Mouse (Mus musculus): ENCODE measurements around the gene Enpp5.
A peak's percentile ranks its signal among the peaks of the same experiment; 100 is the strongest.

Enpp5 gene

DNA sequence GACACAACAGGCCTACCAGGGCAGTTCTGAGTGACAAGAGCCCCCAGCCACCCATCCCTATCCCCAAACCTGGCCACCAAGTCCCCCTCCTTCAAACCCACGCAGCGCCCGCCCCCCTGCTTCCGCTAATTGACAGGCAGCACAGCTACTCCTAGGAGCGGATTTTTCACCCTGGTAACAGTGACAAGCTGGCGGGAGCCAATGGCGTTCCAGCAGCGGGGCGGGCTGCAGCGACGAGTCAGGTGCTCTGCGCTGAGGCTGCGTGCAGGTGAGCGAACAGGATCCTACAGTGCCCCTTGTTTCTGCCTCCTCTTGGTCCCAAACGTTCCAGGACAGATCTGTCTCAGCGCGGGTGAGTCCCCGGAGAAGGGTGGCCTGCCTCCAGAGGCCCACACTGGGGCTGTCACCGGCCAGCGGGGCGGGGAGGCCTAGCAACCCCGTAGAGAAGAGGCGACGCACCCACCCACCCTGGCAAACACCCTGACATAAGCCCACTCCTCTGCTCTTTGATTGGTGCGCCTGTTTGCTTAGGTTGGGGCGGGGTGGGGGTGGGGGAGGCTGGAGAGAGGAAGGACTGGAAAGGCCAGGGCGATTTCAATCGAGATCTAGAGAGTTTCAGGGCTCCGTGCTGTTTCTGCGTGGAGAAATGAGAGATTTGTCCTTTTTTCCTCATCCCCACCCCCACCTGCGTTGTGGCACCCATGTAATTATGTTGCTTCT is at the start of gene Enpp5:
Enpp5 (plus strand) TSS at position 183 of the 720 bp plus-strand sequence.
- DNase-seq = peak; percentile 88

DNA sequence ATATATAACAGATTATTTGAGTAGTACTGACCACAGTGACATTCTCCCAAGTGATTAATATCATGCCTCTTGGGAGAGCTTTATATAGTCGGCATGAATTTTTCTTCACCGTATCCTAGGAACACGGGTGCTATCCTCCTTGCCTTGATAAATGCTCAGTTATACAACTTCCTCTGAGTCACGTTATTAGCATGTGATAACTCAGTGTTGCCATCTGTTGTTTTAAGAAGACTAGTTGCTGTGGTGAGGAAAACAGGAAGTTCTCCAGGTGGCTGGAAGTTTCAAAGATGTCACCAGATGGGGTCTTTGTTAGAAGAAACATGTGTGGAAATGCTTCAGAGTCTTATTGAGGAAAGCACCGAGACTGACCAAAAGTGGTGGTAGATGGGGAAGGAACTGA is 49.0 kb upstream of the Enpp5 start:
- no peak for DNase-seq

DNA sequence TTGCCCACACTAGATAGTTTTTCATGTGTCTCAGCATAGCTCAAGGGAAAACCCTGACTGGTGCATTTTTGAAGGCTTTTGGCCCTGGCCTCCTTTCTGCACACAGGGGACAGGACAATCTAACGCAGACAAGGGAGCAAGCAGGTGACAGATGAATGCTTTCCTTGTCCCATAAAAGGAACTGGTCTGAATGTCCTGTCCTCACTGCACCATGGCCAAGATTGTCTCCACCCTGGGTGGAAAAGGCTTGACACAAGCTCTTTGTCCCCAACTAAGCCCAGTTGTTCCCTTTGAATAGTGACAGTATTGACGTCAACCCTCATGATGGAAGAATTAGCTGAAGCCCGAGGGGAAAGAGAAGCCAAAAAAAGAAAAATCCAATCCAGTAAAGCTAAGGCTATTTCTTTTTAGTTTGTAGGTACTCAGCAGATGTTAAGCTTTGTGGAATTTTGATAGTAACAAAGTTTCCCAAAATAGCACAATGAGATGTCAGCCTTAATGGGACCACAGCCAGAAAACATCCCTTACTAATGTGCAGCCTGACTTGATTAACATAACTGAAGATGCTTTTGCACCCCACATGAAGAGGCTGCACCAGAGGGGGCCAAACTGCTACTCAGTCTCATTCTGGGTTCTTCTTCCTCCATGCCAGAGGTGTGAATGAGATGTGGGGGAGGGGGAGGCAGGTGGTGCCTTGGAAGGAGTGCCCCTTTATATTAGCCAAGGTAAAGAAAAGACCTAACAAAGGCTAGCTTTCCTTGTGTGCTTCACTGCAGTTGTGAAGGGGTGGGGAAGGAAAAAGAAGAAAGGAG is 47.6 kb upstream of the Enpp5 start:
- no peak for DNase-seq

DNA sequence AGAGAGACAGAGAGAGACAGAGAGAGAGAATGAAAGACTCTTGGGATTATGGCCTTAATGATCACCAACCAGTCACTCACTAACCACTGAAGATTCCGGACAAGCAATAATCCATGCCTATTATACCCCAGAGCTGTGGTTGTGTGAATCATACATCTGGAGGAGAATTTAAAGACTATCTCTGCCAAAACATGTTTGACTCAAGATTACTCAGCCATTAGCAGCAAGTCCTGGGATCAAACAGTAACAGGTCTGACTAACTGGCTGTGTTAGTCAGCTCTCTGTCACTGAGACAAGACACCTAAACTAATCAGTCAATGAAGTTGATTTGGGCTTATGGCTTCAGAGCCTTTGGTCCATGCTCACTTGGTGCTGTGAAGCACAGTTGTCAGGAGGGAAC is 43.6 kb upstream of the Enpp5 start:
- no peak for DNase-seq

DNA sequence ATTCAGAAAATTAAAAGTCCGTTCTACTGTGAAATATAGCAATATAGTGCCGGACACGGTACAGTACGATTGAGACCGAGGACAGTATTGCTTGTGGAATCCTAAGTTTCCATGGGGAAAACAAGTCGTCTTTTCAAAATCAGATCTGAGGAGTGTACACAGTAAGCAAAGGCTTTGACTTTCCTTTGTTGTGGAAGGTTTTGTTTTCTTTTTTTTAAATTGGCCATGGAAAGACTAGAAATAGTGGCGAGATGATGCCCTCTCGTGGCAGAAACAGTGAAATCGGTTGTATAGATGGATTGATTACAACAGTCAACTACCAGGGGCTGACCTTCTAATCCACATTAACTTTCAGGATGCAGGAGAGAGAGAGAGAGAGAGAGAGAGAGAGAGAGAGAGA is 40.0 kb upstream of the Enpp5 start:
- peak; percentile 18 for DNase-seq

DNA sequence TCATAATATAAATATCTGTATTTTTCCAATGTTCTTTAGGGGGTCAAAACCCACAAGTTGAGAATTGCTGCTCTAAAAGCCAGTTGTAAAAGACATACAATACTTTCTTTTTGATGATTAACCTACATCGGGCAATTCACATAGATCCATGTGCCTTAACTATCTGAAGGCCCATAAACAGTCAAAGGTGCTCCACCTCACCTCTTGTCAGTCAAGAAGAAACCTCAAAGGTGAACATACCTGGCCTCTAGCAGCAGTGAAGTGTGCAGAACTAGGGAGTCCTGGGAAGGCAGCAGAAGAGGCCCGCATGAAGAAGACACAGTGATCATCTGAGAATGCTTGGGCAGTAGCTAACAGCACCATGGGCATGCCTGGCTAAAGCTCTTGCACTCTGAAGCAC is 38.2 kb upstream of the Enpp5 start:
- no peak for DNase-seq

DNA sequence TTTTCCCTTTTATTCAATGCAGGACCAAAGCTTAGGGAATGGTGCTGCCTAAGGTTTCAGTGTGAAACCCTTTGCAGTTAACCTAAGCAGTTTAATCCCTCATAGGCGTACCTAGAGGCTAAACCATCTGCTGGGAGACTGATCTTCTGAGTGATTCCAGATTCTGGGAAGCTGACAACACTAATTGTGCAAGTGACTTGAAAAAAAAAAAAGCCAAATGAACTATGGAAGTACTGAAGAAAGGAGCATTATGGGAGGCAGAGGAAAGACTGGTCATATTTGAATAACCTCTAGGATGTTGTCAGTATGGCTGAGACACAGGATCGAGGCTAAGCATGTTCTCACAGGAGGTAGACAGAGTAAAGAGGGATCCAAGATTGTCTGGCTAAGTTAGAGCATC is 36.3 kb upstream of the Enpp5 start:
- no peak for DNase-seq

DNA sequence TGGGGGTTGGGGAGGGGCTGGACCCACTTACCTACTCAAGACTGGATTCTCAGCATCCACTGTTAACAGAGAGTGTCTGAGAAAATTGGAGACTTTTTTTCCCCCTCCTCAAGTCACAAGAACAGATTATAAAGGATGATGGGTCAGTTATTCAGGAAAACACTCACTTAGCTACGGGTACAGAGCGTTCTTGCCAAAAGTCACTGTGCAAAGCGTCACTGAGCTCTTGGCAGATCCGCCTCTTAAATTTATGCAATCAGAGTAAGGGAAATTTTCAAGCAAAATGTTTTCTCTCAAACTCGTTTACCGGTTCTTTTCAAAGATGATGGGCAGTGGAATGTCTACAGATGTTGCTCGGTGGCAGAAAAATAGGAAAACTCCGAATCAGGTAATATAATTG is 35.8 kb upstream of the Enpp5 start:
- DNase-seq = no peak

DNA sequence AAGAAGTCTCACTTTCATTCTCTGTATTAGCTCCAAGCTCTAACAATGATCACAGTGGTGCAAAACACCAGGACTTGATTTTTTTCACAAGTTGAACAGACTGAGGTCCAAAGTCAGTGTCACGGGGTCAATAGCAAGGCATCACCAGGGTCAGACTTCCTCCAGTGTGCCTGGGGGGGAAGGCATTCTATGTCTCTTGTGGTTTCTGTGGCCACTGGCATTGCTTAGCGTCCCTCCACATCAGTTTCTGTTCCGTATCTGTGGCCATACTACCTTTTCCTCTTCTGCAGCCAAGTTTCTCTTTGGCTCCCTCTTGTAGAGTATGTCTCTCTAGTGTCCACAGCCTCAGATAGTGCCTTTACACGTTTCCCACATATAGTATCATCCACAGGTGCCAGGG is 25.2 kb upstream of the Enpp5 start:
- DNase-seq = no peak

DNA sequence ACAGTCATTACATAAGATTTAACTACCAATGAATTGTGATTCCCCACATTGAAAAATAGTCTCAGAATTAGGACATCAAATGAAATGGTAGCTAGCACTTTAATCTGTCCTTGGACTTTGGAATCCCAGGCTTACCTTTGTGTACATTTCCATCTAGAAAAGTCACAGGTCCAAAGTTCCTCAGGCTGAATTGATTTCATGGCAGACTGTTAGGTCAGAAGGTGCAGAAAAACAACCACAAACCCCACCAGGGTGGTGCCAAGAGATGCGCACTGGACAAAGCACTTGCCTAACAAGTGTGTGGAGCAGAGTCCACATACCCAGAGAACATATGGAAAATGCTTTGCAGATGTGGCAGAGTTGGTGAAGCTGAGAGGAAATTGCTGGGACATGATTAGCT is 21.5 kb upstream of the Enpp5 start:
- DNase-seq = no peak

DNA sequence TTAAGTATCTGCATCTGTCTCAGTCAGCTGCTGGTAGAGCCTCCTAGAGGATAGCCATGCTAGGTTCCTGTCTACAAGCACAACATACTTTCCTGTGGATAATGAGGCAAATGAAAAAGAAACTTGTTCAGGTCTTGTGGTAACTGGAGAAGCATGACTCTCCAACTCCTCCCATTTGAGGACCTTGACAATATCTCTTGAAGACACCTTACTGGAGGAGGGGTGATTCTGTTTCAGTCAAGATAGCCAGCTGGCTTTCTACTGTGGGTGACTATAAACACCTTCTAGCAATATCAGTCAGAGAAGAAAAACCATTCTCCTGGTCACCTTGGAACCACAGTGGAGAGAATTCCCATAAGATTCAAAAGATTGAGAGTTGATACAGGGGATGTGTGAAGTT is 20.5 kb upstream of the Enpp5 start:
- no peak for DNase-seq

DNA sequence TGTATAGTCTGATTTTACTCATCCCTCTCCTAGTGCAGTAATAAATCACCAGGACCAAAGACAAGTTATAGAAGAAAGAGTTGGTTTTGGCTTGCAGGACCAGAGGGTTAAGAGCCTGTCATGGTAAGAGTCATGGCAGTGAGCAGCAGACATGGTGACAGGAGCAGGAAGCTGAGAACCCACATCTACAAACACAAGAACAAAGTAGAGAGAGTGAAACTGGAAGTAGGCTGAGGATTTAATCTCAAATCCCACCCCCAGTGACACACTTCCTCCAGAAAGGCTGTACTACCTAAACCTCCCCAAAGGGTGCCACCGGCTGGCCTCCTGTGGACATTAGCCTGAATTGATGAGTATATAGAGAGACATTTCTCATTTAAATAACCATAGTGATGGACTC is 17.8 kb upstream of the Enpp5 start:
- no peak for DNase-seq

DNA sequence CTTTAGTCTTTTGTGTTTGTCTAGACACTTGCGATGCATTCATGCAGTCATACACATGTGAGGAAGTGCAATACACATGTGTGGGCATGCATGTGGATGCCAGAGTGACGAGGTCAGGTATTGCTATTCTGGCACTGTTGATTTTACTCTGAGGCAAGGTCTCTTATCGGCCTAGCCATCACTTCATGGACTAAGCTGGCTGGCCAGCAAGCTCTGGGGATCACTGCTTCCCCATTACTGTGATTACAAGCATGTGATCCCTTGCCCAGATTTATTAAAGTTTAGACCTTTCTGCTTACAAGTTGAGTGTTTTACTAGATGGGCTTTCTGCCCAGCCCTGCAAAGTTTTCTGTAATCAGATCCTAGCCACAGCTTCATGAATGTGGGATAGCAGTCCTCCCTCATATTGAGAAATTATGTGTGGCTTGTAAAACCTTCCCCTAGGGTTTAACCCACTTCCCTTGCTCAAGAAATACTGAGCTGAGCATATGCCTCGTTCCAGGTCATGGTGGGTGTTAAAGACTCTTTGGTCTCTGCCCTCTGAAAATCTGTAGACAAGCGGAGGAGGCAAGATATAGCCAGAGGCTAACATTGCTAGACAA is 17.2 kb upstream of the Enpp5 start:
- no peak for DNase-seq

DNA sequence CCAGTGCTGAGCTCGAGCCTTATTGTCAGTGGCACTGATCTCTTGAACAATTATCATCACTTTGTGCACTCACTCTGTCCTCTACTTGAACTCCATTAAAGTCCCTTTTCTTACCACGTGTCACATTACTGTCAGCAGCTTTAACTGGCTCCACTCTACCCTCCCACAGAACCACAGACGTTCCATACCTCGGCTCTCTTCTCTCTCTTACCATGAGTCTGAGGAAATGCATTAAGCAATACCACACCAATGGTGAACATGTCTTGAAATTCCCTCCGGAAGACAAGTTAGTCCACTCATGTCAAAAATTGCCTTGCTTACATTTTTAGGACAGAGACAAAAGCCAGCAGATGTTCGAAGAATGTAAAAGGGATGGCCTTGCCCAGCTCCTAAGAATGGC is 9.7 kb upstream of the Enpp5 start:
- DNase-seq = no peak

DNA sequence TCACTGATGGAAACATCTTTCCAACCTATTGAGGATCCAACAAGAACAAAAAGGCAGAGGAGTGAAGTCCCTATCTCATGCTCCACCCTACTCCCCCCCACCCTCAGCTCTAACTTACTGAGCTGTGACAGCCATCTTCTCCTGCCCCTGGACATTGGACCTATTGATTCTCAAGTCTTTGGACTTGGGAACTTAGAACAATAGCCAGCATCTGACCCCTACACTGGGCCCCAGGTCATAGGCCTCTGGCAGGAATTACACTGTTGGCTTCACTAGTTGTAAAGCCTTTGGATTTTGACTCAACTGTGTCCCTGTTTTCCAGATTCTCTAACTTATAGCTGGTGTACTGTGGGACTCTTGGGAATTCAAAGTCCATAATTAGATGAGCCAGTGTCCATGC is 6.9 kb upstream of the Enpp5 start:
- no peak for DNase-seq

DNA sequence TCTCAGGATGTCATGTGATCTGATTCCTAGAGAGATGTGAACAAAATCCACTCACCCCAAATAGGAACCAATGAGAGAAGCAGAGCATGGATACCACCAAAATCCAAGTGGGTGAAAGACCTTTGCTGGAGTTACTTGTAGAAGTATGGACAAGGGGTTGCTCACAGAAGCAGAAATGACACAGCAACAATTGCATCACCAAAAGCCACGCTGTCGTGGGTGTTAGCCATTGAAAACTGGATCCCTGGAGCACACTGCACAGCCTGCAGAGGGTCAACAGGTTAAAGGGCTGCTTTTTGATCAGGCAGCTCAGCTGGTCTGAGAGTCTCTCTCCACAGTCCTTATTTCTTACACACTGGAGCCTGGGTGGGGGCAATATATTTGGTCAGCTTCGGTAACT is 3.0 kb upstream of the Enpp5 start:
- no peak for DNase-seq

DNA sequence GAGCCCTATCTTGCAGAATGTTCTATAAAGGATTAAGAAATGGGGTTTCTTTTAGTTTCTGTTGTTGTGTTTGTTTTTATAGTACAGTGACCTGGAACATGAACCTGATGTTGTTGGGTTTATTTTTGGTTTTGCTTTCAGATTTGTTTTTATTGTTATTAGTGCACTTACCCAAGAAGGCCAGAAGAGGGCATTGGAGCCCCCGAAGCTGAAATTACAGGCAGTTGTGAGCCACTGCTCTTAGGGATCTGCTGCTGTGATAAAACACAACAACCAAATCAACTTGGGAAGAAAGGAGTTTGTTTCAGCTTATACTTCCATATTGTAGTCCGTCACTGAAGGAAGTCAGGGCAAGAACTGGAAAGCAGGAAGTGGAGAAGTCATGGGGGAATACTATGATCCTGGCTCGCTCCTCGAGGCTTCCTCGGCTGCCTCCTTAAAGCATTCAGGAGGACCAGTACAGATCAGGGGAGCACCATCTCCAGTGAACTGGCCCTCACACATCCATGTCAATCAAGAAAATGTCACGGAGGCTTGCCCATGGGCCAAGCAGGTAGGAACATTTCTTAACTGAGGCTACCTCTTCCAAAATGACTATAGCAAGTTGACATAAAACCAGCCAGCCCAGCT is 2.4 kb upstream of the Enpp5 start:
- DNase-seq = peak; percentile 41

DNA sequence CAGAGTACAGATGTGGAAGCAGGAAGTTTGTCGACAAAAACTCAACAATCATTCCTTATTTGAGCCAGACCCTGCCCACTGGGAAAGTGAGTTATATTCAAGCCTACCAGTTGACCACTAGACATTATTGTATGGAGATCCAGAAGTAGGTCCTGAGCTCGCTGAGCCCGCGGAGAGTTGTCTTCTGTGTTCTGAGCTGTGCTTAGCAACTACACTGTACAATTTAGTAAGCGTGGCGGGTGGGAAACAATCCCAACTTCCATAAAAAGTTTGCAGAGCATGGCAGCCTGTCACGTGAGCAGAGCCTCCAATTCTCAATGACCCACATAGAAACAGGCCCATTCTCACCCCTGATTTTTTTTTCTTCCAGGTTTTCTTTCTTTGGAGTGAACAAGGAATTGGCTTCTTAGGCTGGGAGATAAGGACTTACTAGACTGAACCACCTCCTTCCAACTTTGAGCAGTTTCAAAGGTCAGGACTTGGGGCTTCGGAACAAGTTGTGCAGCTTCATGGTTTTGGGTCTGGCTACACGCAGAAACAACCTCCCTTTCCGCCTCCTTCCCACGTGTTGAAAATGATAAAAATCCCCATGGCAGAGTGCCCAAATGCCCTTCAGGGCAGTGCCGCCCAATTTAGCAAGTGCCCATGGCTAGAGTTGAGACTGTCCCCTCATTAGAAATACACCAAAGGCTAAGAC is 1.3 kb upstream of the Enpp5 start:
- peak; percentile 18 for DNase-seq

DNA sequence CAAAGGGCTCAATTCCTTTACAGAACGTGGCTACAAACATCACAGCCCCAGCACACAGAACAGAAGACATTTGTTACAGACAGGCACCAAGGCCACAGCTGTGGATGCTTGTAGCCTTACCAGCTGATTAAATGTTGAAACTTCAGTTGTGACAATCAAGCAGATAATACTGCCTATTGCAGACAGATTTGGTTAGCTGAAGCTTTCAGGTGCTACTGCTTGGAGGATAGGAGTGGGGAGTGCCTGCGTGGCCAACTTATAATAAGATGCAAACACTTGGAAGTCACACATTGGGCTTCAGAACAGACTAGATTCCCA is 811 bp upstream of the Enpp5 start:
- DNase-seq = no peak

DNA sequence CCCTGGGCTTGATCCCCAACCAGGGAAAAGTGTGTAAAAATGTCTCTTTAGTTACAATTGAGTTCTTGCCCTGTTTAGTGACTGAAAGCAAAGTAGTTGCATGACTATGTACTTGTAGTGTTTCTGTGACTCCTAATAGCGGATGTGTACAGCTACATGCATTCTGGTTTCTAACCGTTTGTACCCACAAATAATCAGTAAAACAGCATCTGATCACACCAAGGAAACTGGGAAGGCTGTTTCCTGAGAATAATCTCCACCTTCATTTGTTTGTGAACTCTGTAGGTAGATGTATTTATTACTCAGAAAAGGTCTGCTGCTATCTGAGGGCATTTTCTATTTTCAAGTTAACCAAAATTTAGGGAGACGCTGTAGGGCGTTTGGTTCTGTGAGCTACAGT is 4.5 kb downstream of the Enpp5 start:
- no peak for DNase-seq

DNA sequence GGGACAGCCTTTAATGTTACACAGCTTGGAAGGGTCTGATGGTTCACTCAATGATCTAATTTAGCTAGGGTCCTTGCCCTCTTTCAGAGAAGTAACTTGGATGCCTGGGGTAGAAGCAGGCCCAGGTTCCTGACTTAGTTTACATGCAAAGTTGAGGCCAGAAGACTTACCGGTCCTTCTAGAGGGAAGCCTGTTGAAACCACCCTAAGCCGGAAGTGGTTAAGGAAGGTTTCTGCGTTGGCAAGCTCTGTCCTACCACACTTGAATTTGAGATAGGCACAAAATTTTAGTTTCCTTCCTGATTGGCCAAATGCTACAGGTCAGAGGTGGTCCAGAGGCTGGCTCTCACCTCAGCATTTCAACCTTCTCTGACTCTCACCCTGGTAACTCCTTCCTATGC is 9.6 kb downstream of the Enpp5 start:
- no peak for DNase-seq

DNA sequence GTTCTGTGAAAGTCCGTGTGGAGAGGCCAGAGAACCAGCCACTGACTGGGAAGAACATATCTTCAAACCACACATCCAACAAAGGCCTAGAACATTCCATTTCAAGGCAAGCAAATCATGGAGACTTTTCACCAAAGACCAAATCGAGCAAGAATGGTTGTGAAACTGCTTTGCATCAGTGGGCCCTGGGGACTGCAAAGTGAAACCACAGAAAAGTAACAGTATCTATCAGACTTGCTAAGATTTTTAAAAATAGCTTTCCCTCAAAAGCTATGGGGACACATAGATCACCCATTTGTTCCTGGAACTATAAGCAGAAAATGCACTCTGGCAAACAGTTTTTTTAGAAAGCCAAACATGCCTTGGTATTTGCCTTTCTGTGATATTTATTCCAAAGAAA is 12.3 kb downstream of the Enpp5 start:
- DNase-seq = no peak

DNA sequence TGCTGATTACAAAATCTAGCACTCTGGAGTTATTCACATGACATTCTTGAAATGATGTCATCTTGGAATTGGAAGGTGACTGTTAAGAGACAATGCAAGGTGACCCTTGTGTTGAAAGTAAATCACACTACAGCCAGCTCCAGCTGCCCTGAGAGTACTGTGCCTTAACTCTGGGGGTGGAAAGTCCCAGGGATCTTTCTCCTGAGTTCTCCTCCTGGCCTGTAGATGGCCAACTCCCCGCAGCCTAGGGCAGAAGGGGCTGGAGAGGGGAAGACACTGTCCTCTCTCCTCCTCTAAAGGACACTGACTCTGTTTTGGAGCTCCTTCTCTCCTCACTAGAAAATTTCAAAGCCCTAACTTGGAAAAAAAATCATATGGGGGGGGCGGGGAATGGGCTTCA is 12.9 kb downstream of the Enpp5 start:
- DNase-seq = no peak

Data from kidney, adult 18-20 months (tissue).